Mouse (Mus musculus): ENCODE results near the gene Scn11a.

- TF ChIP-seq POLR2A (IDR thresholded peaks at IDR 0.05; ENCODE audit: control insufficient read depth, low read depth, low read length) (no peak), CTCF (IDR thresholded peaks at IDR 0.05; ENCODE audit: control insufficient read depth, insufficient read depth, insufficient replicate concordance, low read depth, low read length) (no peak)
These were observed 18.3 kb upstream of the Scn11a start for GRCm38 (mm10) chr9:119843549-119843948.
